Mouse (Mus musculus) lung, embryonic 16.5 days (tissue): ENCODE measurements around the gene Sult1a1. TPM values are rescaled to one million over a fixed set of nuclear protein-coding genes. Genes with fewer than 3 reads are reported as not detected.

Experiments used
- ATAC-seq: fragments of 200-750 bp; cut with Nextera tagmentation; 2 replicates; pipeline ENCODE4 v1.8.0; 2017; ENCODE audit warnings: low read depth, mild to moderate bottlenecking, moderate library complexity
- H3K27ac ChIP-seq: fragments of 300-500 bp; sonication (generic); 2 replicates; pipeline ENCODE4 v1.5.1; 2014; ENCODE audit warnings: mild to moderate bottlenecking, control low read depth, low read length
- H3K27me3 ChIP-seq: fragments of 300-500 bp; sonication (generic); 2 replicates; pipeline ENCODE4 v1.6.1; 2014; ENCODE audit warnings: low read depth, low read length, mixed read lengths; ENCODE audit not compliant: control insufficient read depth, insufficient read depth
- H3K36me3 ChIP-seq: fragments of 300-500 bp; sonication (generic); 2 replicates; pipeline ENCODE4 v1.6.1; 2014; ENCODE audit warnings: low read length; ENCODE audit not compliant: control insufficient read depth, insufficient read depth
- H3K4me1 ChIP-seq: fragments of 300-500 bp; sonication (generic); replicated peaks from 2 replicates; pipeline ENCODE4 v1.6.1; 2014; ENCODE audit warnings: low read length, mixed read lengths; ENCODE audit not compliant: control insufficient read depth, insufficient read depth
- H3K4me2 ChIP-seq: fragments of 300-500 bp; sonication (generic); 2 replicates; pipeline ENCODE4 v1.6.1; 2014; ENCODE audit warnings: low read depth, low read length, control low read depth
- H3K4me3 ChIP-seq: fragments of 300-500 bp; sonication (generic); 2 replicates; pipeline ENCODE4 v1.5.1; 2014; ENCODE audit warnings: mild to moderate bottlenecking, low read length, control low read depth
- H3K9ac ChIP-seq: fragments of 300-500 bp; sonication (generic); 2 replicates; pipeline ENCODE4 v1.6.1; 2014; ENCODE audit warnings: low read length, control low read depth
- H3K9me3 ChIP-seq: fragments of 300-500 bp; sonication (generic); 2 replicates; pipeline ENCODE4 v1.6.1; 2016; ENCODE audit warnings: low read length; ENCODE audit not compliant: control insufficient read depth
- WGBS: fragments of 180-500 bp; shearing (Covaris S2); extraction: QIAGEN DNeasy Blood & Tissue Kit; methylation state at CpG from one replicate; pipeline ENCODE4 v1.1.7; 2014; 5-methylcytosine and 5-hydroxymethylcytosine counted together
- polyA plus RNA-seq: library from polyadenylated mRNA; unstranded; fragments of >200 nt; fragmentation: Nextera tagmentation; extraction: Ambion mirVana; gene quantifications from 2 replicates; pipeline ENCODE4 v1.2.1, GENCODE M21; 2015

The Sult1a1 gene
- polyA plus RNA-seq, 1 experiment from 2014 or later, result 12.3 TPM

DNA sequence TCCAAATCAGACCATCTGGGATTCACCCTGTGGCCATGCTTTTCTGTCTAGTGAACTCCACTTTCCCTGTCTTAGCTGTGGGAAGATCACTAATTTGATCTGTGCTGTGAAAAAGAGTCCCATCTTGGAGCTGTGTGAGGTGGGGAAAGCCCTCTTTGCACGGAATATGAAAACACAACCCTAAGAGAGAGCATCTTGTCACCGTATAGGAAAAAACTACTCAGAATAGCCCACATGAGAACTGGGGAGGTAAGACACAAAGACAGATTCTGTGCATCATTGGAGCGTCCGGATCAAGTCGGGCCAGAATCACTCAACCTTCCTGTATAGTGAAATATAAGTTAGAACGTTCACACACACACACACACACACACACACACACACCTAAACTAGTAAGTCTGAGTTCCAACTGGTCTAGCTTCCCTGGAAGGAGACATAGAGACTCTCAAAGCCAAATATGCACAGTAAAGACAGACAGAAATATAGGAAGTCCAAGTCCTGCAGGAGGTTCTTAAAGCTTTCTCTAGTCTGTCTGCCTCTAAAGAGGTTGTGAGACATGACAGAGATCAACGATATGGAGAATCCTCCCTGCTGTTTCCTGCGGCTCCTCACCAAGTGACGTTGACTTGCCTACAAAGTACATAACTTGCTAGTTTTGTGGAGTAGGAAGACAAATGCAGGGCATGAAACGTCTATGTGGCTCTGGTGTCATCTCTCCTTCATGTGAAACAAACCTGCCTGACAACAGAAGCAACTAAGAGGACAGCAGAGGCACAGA is 32.1 kb upstream of the Sult1a1 start:
- 80% methylated on average over 10 of the region's 10 CpGs for WGBS
- H3K9me3 ChIP-seq, result peaks cover 2% of the 10 kb centered on the region; the same call in 1 of the 2 replicates
- no peak overlapping the region for H3K27ac ChIP-seq
- no peaks in the 10 kb centered on the region for H3K36me3 ChIP-seq
- no peak for ATAC-seq
- H3K4me3 ChIP-seq, result no peak overlapping the region
- H3K9ac ChIP-seq, result no peak overlapping the region
- H3K27me3 ChIP-seq, result peaks cover 12% of the 10 kb centered on the region
- no peak overlapping the region for H3K4me2 ChIP-seq
- peaks cover 10% of the 10 kb centered on the region for H3K4me1 ChIP-seq

DNA sequence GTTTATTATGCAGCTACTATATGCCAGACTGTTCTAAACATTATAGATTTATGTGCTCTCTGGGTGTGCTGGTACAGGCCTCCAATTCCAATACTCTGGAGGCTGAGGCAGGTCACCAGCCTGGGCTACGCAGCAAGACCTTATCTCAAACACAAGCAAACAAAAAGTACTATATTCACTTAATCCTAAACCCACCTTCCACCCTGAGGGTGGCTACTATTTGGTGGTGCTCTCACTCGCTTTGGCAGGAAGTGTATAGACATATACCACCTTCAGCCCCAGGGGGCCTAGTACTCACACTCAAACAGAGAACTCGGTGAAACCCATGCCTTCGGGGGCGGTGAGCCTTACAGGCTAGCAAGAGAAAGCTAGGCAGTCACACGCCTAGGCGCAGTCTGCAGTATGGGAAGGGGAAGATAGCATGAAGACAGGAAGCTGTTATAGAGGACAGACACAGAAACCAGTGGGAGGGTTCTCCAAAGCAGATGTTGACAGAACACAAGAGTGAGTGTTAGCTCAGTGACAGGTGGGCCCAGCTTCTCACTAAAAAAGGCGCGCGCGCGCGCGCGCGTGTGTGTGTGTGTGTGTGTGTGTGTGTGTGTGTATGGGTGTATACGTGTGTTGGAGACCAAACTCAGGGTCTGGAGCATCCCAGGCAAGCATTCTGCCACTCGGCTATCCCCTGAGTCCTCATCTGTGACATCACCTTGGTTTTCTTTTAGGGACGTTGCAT is 31.4 kb upstream of the Sult1a1 start, which contains the start of gene Coro1a:
Coro1a (minus strand) TSS at position 346 of the 733 bp plus-strand sequence.
- ATAC-seq, result no peak
- H3K4me1 ChIP-seq, result peaks cover 10% of the 10 kb centered on the region
- peaks cover 2% of the 10 kb centered on the region; the same call in 1 of the 2 replicates for H3K9me3 ChIP-seq
- H3K27ac ChIP-seq, result no peak within 1 kb of the TSS
- H3K27me3 ChIP-seq, result peaks cover 15% of the 10 kb centered on the region
- H3K9ac ChIP-seq, result no peak within 1 kb of the TSS
- 78% methylated on average over 19 of the region's 19 CpGs for WGBS
- no peak within 1 kb of the TSS for H3K4me2 ChIP-seq
- H3K4me3 ChIP-seq, result no peak within 1 kb of the TSS
- no peaks in the 10 kb centered on the region for H3K36me3 ChIP-seq

DNA sequence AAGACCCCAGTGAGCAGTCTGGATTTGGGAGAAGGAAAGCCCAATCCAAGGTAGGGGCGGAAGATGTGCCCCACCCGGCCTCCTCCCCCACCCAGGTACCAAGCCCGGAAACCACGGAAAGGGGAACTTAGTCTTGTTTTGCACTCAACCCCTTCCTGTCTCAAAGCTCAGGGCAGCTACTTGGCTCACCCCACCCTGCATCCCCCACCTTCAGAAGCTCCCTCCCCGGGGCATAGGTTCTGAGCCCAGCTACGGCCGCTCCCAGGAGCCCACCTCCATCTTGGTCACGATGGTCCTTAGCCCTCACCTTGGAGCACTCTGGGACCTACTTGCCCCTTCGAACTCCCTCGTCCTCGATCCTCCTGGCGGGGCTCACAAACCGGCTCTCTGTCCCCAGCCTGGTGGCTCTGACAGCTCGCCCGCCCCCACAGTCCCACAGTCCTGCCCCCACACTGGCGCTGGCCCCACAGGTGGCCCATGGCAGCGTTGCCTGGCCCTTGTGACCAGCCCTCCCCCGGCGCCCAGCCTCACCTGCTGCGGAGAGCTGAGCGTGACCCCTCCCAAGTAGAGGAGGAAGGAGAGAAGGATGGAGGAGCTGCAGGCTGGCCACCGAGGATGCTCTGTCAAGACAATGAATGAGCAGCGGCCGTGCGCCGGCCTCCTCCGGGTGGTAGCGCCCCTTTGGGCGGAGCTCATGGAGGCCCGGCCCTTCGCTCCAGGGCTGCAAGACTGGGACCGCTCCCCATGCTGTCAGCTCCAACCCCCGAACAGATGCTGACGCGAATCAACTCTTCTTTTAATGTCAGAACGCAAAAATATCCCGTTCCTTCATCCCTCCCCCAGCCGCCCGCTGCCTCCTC is 28.1 kb upstream of the Sult1a1 start:
- Histone ChIP-seq H3K4me1 (peaks cover 10% of the 10 kb centered on the region), H3K27me3 (peaks cover 16% of the 10 kb centered on the region), H3K36me3 (no peaks in the 10 kb centered on the region), H3K4me2 (peak overlapping the region; percentile 71), H3K9me3 (peaks cover 2% of the 10 kb centered on the region; the same call in 1 of the 2 replicates), H3K4me3 (peak overlapping the region; percentile 46), H3K27ac (no peak overlapping the region), H3K9ac (peak overlapping the region; percentile 53)
- 4% methylated on average over 39 of the region's 39 CpGs for WGBS
- ATAC-seq, result peak; percentile 74

DNA sequence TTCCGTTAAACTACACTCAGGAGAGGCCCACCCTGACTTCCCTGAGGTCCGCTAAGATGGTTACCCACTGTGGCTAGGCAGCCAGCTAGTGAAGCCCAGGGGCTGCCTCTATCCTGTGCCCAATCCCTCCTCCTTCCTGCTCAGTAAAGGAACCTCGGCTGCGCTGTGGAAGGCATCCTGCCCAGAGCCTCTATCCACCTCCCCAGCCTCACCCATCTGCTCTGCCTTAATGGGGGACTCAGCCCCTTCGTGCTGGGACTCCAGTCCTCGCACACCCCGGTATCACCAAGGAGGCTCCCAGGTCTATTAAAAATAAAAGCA is 27.5 kb upstream of the Sult1a1 start:
- no peak overlapping the region for H3K9ac ChIP-seq

DNA sequence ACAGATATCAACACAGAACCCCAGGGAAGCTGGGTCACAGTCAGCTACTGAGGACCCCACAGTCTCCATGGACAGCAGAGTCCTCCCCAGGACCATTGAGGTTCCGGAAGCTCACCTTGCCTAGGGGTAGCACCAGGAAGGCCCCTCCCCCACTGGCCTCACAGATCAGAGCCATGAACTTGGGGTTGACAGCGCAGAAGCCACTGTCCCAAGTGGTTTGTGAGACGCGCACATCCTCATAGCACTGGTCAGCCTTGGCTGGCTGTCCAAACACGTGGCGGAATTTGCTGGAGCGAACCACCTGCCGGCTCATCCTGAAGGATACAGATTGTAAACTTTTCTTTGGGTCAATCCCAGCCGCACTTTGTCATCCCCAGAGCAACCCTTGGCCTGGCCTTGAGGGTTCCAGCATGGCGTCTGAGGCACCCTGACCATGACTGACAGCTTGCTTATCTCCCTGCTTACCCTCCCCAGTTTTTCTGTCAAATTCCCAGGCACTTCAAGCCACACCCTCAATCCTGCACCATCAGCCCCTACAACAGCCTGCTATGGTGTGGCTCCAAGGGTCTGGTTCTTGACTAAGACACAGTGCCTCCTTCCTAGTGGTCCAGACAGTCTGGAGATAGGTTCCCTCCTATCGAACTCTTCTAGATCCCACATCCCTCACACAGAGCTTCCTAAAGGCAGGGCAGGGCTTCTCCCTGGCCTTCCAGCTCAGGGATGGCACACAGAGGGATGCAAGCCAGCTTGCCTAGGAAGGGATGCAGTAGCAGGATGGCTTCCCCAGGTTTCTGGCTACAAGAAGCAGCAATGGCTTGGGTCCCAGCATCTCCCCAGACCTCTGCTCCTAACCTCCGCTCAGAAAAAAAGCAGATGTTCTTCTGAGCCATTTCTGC is 26.9 kb upstream of the Sult1a1 start:
- H3K4me1 ChIP-seq, result peaks cover 10% of the 10 kb centered on the region
- no peak overlapping the region for H3K4me2 ChIP-seq
- no peak overlapping the region for H3K27ac ChIP-seq
- ATAC-seq, result no peak
- no peak overlapping the region for H3K4me3 ChIP-seq
- H3K27me3 ChIP-seq, result peaks cover 16% of the 10 kb centered on the region
- 76% methylated on average over 12 of the region's 12 CpGs for WGBS
- H3K9ac ChIP-seq, result no peak overlapping the region
- H3K9me3 ChIP-seq, result no peaks in the 10 kb centered on the region
- H3K36me3 ChIP-seq, result no peaks in the 10 kb centered on the region

More for the DNA sequence above, 27.5 kb upstream of the Sult1a1 start:
- Histone ChIP-seq H3K4me3 (peak overlapping the region; percentile 5; the same call in 1 of the 2 replicates), H3K9me3 (no peaks in the 10 kb centered on the region; the same call in 1 of the 2 replicates), H3K27ac (no peak overlapping the region), H3K27me3 (peaks cover 16% of the 10 kb centered on the region), H3K36me3 (no peaks in the 10 kb centered on the region), H3K4me1 (peaks cover 10% of the 10 kb centered on the region), H3K4me2 (no peak overlapping the region; the same call in 1 of the 2 replicates)
- 15% methylated on average over 7 of the region's 7 CpGs for WGBS
- ATAC-seq, result no peak

DNA sequence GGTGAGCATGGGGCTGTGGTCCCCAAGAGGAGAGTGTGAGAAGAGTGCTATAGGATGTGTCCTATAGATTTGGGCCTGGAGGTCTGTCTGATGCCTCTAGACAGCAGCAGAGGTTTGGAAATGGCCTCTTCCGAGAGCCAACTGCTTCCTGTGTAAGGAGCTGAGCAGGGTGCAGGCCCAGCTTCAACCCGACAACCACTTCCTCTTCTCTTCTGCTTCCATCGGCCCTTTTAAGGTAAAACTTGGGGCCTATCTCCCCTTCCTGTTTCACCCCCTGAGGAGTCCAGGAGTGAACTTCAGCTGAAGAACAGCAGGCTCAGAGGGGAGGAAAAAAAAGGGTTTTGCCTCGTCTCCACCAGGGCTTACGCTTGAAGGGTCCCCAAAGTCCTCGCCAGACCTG is 26.1 kb upstream of the Sult1a1 start:
- H3K27me3 ChIP-seq, result peaks cover 16% of the 10 kb centered on the region
- H3K9ac ChIP-seq, result no peak overlapping the region
- H3K4me1 ChIP-seq, result peaks cover 10% of the 10 kb centered on the region
- H3K36me3 ChIP-seq, result no peaks in the 10 kb centered on the region
- no peak overlapping the region for H3K4me2 ChIP-seq
- no peak for ATAC-seq
- no peaks in the 10 kb centered on the region for H3K9me3 ChIP-seq
- no peak overlapping the region for H3K4me3 ChIP-seq
- no peak overlapping the region for H3K27ac ChIP-seq
- WGBS, result 73% methylated on average over 6 of the region's 6 CpGs

DNA sequence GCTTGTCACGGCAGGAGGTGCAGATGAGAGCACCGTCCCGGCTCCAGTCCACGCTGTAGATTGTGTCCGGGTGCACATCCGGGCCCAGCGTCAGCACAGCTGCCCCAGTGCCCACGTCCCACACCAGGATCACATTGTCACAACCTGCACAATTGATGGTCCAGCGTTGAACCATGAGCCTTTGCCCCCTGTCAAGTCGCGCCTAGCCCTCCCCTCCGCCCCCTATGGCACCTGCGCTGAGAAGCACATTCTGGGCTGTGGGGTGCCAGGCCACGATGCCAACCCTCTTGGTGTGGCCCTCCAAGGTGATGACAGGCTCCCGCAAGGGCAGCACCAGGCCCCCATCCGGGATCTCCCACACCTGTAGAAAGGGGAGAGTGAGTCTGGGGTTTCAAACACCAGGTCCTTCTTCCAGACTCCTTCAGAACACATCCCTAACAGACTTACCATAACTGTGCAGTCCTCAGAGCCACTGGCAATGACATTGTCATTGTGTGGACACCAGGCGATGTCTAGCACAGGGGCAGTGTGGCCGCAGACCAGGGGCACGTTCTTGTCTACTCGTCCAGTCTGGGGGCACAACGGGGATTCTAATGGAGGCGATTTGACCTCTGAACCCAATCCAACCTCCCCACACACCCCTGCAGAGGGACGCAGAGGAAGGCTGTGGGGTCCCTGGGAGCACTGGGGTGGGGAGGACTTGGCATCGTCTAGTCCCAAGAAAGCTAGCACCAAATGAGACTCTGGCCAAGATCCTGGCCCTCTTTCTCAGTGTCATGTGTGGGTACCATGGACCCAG is 25.5 kb upstream of the Sult1a1 start:
- Histone ChIP-seq H3K9me3 (no peaks in the 10 kb centered on the region), H3K36me3 (no peaks in the 10 kb centered on the region), H3K9ac (peak overlapping the region; percentile 50), H3K4me2 (peak overlapping the region; percentile 30; the same call in 1 of the 2 replicates), H3K4me3 (peak overlapping the region; percentile 2; the same call in 1 of the 2 replicates), H3K4me1 (peaks cover 12% of the 10 kb centered on the region), H3K27me3 (peaks cover 16% of the 10 kb centered on the region), H3K27ac (no peak overlapping the region)
- no peak for ATAC-seq
- WGBS, result 55% methylated on average over 24 of the region's 24 CpGs

DNA sequence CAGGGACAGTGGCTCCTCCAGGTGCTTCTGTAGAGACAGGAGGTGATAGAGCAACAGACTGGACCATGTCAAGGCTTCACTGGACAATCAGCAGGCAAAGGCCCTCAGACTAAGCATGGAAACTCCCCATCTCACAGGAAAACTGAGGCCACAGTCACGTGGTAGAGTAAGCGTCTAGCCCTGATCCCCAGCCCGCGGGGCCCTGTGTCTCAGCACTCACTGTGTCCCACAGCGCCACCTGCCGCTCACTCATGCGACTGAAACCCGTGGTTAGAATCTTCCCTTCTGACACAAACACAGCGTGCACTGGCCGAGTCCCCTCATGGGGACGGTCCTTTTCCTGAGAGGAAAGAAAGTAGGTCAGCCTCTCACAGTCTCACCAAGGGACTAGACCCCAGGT is 24.8 kb upstream of the Sult1a1 start:
- Histone ChIP-seq H3K9ac (peak overlapping the region; percentile 50), H3K4me2 (peak overlapping the region; percentile 30; the same call in 1 of the 2 replicates), H3K27ac (no peak overlapping the region), H3K4me3 (peak overlapping the region; percentile 2; the same call in 1 of the 2 replicates), H3K36me3 (no peaks in the 10 kb centered on the region), H3K4me1 (peaks cover 17% of the 10 kb centered on the region), H3K9me3 (no peaks in the 10 kb centered on the region), H3K27me3 (peaks cover 16% of the 10 kb centered on the region)
- WGBS, result under 1% methylated on average over 11 of the region's 11 CpGs
- ATAC-seq, result peak; percentile 64
